Mouse (Mus musculus) cortical plate, adult 2 months (tissue): ENCODE data around the gene Tmem201.

ENCODE experiments used
- CTCF ChIP-seq: fragments of 200-500 bp; IDR thresholded peaks from 2 replicates; pipeline ENCODE4 v1.5.1; 2011; ENCODE audit warnings: mild to moderate bottlenecking, control low read depth, low read length; ENCODE audit not compliant: insufficient read depth; ENCODE audit errors: extremely low read depth
- POLR2A ChIP-seq: fragments of 200-500 bp; IDR thresholded peaks from 2 replicates; pipeline ENCODE4 v1.6.1; 2011; ENCODE audit warnings: mild to moderate bottlenecking, low read length, control low read depth; ENCODE audit not compliant: insufficient read depth; ENCODE audit errors: extremely low read depth

GRCm38 (mm10) chr4:149758423-149758822 is 20.6 kb upstream of the Tmem201 start:
- TF ChIP-seq CTCF (no peak), POLR2A (no peak)
